Mouse (Mus musculus): ENCODE results near the gene Ece2.

DNA sequence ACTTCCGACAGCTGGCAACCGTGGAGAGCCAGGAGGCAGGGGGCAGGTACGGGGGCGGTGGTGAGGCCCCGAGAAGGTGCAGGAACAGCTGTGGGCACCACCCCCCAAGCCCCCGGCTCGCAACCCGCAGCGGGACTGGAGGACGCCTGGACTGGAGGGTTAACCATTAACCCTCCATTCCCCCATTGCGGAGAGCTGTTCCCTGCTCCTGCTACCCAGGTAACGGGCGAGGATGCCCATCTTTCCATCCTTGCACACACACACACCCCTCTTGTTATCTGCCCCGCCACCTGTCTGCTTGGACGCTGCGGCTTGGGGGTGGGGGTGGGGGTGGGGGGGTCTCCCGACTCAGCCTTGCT, 39.0 kb upstream of the Ece2 start:
- TF ChIP-seq CTCF (IDR thresholded peaks at IDR 0.05; ENCODE audit: control insufficient read depth, insufficient read depth, low read length): no peak
- no peak for TF ChIP-seq POLR2A (IDR thresholded peaks at IDR 0.05; ENCODE audit: borderline replicate concordance, control insufficient read depth, low read depth, low read length)
